Mouse (Mus musculus) heart, embryonic 16.5 days (tissue): ENCODE data around the gene Cd248. TPM values are rescaled to one million over a fixed set of nuclear protein-coding genes. Genes with fewer than 3 reads are reported as not detected.
A peak's percentile ranks its signal among the peaks of the same experiment; 100 is the strongest.

Source experiments
- ATAC-seq: fragments of 200-750 bp; cut with Nextera tagmentation; replicated peaks from 2 replicates; pipeline ENCODE4 v1.8.0; 2017; ENCODE audit warnings: moderate number of reproducible peaks; ENCODE audit not compliant: insufficient read depth, low FRiP score; ENCODE audit errors: extremely low read depth
- H3K27ac ChIP-seq: fragments of 300-500 bp; sonication (generic); 2 replicates; pipeline ENCODE4 v1.5.1; 2014; ENCODE audit warnings: mild to moderate bottlenecking, low read length, control low read depth, moderate library complexity
- H3K27me3 ChIP-seq: fragments of 300-500 bp; sonication (generic); 2 replicates; pipeline ENCODE4 v1.6.1; 2014; ENCODE audit warnings: low read length, mixed read lengths; ENCODE audit not compliant: control insufficient read depth, insufficient read depth
- H3K36me3 ChIP-seq: fragments of 300-500 bp; sonication (generic); 2 replicates; pipeline ENCODE4 v1.6.1; 2014; ENCODE audit not compliant: control insufficient read depth, insufficient read depth
- H3K4me1 ChIP-seq: fragments of 300-500 bp; sonication (generic); 2 replicates; pipeline ENCODE4 v1.6.1; 2014; ENCODE audit warnings: low read length, mixed read lengths; ENCODE audit not compliant: control insufficient read depth, insufficient read depth
- H3K4me2 ChIP-seq: fragments of 300-500 bp; sonication (generic); 2 replicates; pipeline ENCODE4 v1.6.1; 2014; ENCODE audit warnings: low read depth, mild to moderate bottlenecking, control low read depth, low read length
- H3K4me3 ChIP-seq: fragments of 300-500 bp; sonication (generic); 2 replicates; pipeline ENCODE4 v1.5.1; 2014; ENCODE audit warnings: mild to moderate bottlenecking, control low read depth, low read length
- H3K9ac ChIP-seq: fragments of 300-500 bp; sonication (generic); 2 replicates; pipeline ENCODE4 v1.6.1; 2014; ENCODE audit warnings: low read length, control low read depth
- H3K9me3 ChIP-seq: fragments of 300-500 bp; sonication (generic); replicated peaks from 2 replicates; pipeline ENCODE4 v1.6.1; 2016; ENCODE audit warnings: low read length; ENCODE audit not compliant: control insufficient read depth
- WGBS: fragments of 180-500 bp; shearing (Covaris S2); extraction: QIAGEN DNeasy Blood & Tissue Kit; methylation state at CpG from one replicate; pipeline ENCODE4 v1.1.7; 2014; 5-methylcytosine and 5-hydroxymethylcytosine counted together
- polyA plus RNA-seq: library from polyadenylated mRNA; unstranded; fragments of >200 nt; fragmentation: Nextera tagmentation; extraction: Ambion mirVana; gene quantifications from 2 replicates; pipeline ENCODE4 v1.2.1, GENCODE M21; 2015

Gene Cd248
- polyA plus RNA-seq, 1 experiment from 2014 or later = 23.4 TPM

DNA sequence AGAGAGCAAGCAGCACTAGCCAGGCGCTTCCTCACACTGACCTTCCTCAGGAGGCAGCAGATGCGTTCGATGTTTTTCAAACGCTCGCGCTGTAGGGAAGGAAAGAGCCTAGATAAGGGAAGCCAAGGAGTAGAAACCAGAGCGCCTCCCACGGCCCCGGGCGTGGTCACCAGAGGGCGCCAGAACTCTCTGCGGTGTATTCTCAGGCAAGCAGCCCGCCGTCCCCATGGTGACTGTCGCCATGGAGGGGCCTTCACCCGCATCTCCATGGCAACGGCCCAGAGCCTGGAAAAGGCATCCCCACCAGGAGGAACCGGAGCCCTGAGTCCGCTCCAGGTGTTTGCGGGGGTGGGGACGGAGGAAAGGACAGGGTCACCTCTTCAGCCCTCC is 26.4 kb downstream of the Cd248 start:
- Histone ChIP-seq H3K4me2 (no peak overlapping the region), H3K4me1 (peaks cover 21% of the 10 kb centered on the region), H3K27ac (no peak overlapping the region)

GRCm38 (mm10) chr19:5094746-5095417 is 27.0 kb downstream of the Cd248 start:
- 45% methylated on average over 11 of the region's 11 CpGs for WGBS
- Histone ChIP-seq H3K4me1 (peaks cover 20% of the 10 kb centered on the region), H3K9ac (no peak overlapping the region), H3K27me3 (no peaks in the 10 kb centered on the region), H3K9me3 (no peaks in the 10 kb centered on the region), H3K27ac (no peak overlapping the region), H3K36me3 (peaks cover under 1% of the 10 kb centered on the region), H3K4me3 (no peak overlapping the region), H3K4me2 (no peak overlapping the region)
- ATAC-seq = no peak

More for the DNA sequence above, 26.4 kb downstream of the Cd248 start:
- under 1% methylated on average over 21 of the region's 21 CpGs for WGBS
- no peaks in the 10 kb centered on the region for H3K36me3 ChIP-seq
- no peak overlapping the region for H3K9ac ChIP-seq
- no peaks in the 10 kb centered on the region for H3K27me3 ChIP-seq
- H3K4me3 ChIP-seq = no peak overlapping the region
- no peaks in the 10 kb centered on the region for H3K9me3 ChIP-seq
- peak; percentile 65 for ATAC-seq

DNA sequence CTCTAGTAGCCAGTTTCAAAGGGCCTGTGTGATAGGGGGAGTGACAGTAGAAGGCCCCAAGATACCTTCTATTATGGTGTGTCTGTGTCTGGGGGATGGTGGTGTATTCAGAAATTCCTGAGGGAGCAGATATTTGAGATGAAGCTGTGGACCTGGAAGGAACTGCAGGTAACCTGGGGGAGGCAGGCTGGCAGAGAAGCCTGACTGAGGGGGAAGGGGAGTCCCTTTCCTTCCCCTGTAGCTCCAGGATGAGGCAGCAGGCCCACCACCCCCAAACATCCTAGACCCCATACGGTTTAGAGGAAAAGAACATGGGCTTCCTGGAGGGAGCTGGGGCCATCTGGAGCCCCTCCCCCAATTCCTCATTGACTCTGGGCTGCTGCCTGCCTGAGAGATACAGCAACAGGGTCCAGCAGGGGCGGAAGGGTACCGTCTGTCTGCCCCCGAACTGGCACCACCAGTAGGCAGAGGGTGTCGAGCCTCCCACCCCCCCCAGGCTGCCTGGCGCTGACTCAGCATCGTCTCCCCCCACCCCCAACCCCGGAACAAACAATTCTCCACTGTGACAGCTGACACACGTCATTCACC is 28.1 kb downstream of the Cd248 start:
- no peak for ATAC-seq
- H3K27ac ChIP-seq = no peak overlapping the region
- 5% methylated on average over 9 of the region's 9 CpGs for WGBS
- H3K36me3 ChIP-seq = peaks cover 8% of the 10 kb centered on the region
- H3K4me1 ChIP-seq = peaks cover 23% of the 10 kb centered on the region
- H3K4me3 ChIP-seq = no peak overlapping the region
- no peak overlapping the region for H3K9ac ChIP-seq
- H3K4me2 ChIP-seq = no peak overlapping the region
- H3K27me3 ChIP-seq = no peaks in the 10 kb centered on the region
- no peaks in the 10 kb centered on the region for H3K9me3 ChIP-seq

DNA sequence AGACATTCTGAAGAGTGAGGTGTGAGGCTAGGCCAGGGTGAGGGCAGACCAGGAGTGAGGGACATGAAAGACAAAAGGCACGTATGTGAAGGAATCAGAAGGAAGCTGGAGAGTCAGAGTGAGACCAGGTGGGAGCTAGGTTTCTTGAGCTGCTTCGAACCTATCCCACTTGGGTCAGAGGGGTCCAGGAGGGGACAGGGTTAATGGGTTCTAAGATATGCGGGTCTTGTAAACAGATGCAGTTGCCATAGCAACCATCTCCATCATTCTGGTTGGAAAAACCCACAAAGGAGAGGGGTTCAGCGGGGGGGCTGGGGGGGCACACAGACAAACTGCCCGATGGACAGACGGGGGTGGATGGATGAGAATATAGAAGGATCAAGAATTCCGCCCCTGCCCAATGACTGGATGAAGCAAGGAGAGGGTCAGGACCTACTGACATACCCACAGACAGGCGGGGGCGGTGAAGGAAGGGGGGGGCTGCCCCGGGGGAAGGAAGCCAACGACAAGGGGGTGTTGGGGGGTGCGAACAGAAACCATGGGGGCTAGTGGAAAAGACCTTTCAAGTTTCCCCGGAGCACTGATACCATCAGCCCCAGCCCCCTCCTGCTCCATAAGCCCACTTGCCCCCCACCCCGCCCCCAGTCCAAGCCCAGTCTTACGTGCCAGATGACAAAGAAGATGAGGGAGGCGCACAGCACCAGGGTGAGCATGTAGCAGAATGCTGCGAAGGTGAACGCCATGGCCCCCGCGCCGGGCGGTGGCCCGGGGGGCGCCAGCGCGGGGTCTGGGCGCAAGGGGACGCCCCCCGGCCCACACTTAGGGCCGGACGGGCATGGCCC is 29.9 kb downstream of the Cd248 start:
- peaks cover 21% of the 10 kb centered on the region for H3K36me3 ChIP-seq
- peak overlapping the region; percentile 56 for H3K4me3 ChIP-seq
- H3K9ac ChIP-seq = peak overlapping the region; percentile 79
- H3K4me1 ChIP-seq = peaks cover 23% of the 10 kb centered on the region
- no peak overlapping the region for H3K27ac ChIP-seq
- no peaks in the 10 kb centered on the region for H3K27me3 ChIP-seq
- peak; percentile 1; the same call in 1 of the 2 replicates for ATAC-seq
- peak overlapping the region; percentile 89 for H3K4me2 ChIP-seq
- no peaks in the 10 kb centered on the region for H3K9me3 ChIP-seq
- WGBS = 5% methylated on average over 30 of the region's 31 CpGs

- ATAC-seq = peak; percentile 56; the same call in 1 of the 2 replicates
- no peaks in the 10 kb centered on the region for H3K27me3 ChIP-seq
- WGBS = 4% methylated on average over 48 of the region's 48 CpGs
- peak within 1 kb of the TSS; percentile 79 for H3K9ac ChIP-seq
- peaks cover 27% of the 10 kb centered on the region for H3K36me3 ChIP-seq
- H3K27ac ChIP-seq = no peak within 1 kb of the TSS
- H3K4me3 ChIP-seq = peak within 1 kb of the TSS; percentile 56
- peaks cover 23% of the 10 kb centered on the region for H3K4me1 ChIP-seq
- H3K4me2 ChIP-seq = peak within 1 kb of the TSS; percentile 89
- no peaks in the 10 kb centered on the region for H3K9me3 ChIP-seq
Measured at GRCm38 (mm10) chr19:5098363-5099143, 30.7 kb downstream of the Cd248 start, which contains the start of gene Cnih2. Gene Cnih2 (minus strand): TSS chr19:5098521.

DNA sequence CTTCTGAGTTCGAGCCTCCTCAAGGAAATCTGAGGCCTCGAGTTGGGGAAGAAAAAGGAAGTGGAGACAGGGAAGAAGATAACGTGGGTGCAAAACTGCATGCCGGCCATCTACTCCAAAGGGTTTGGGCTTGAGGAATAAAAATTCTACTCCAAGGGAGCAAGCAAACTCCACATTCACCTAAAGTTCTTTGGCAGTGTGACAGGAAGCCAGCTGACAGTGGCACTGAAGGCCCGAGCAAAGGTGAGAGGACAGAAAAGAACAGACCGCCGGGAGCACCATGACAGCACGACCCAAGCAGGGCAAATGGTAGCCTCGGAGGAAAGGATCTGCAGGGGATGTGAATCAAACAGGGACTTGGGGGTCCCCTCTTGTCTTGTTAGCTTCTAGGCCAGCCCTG is 38.2 kb downstream of the Cd248 start:
- no peak for ATAC-seq
- 5% methylated on average over 9 of the region's 9 CpGs for WGBS

GRCm38 (mm10) chr19:5106731-5107191 is 38.9 kb downstream of the Cd248 start, which contains the start of gene Rab1b:
Gene Rab1b (minus strand): TSS chr19:5107072.
- Histone ChIP-seq H3K4me3 (peak within 1 kb of the TSS; percentile 79), H3K4me1 (peaks cover 11% of the 10 kb centered on the region), H3K4me2 (peak within 1 kb of the TSS; percentile 93), H3K36me3 (peaks cover 40% of the 10 kb centered on the region), H3K27me3 (no peaks in the 10 kb centered on the region), H3K9ac (peak within 1 kb of the TSS; percentile 96), H3K9me3 (no peaks in the 10 kb centered on the region), H3K27ac (peak within 1 kb of the TSS; percentile 89)
- ATAC-seq = peak; percentile 92
- under 1% methylated on average over 46 of the region's 46 CpGs for WGBS

More for the DNA sequence above, 38.2 kb downstream of the Cd248 start:
- H3K4me1 ChIP-seq = peaks cover 11% of the 10 kb centered on the region
- H3K4me3 ChIP-seq = peak overlapping the region; percentile 79
- H3K9me3 ChIP-seq = no peaks in the 10 kb centered on the region
- H3K4me2 ChIP-seq = peak overlapping the region; percentile 93
- H3K27ac ChIP-seq = peak overlapping the region; percentile 89
- peaks cover 41% of the 10 kb centered on the region for H3K36me3 ChIP-seq
- peak overlapping the region; percentile 96 for H3K9ac ChIP-seq
- no peaks in the 10 kb centered on the region for H3K27me3 ChIP-seq

- Histone ChIP-seq H3K4me3 (no peak overlapping the region), H3K4me1 (peaks cover 11% of the 10 kb centered on the region), H3K4me2 (no peak overlapping the region), H3K27ac (no peak overlapping the region), H3K36me3 (peaks cover 35% of the 10 kb centered on the region), H3K9ac (peak overlapping the region; percentile 18; the same call in 1 of the 2 replicates), H3K9me3 (no peaks in the 10 kb centered on the region), H3K27me3 (no peaks in the 10 kb centered on the region)
- WGBS = 70% methylated on average over 18 of the region's 18 CpGs
- ATAC-seq = no peak
Measured at GRCm38 (mm10) chr19:5107556-5108270, 39.8 kb downstream of the Cd248 start.
